Mouse (Mus musculus) heart, postnatal 25 days (tissue): ENCODE data around the gene Ttll1. TPM values are rescaled to one million over a fixed set of nuclear protein-coding genes. Genes with fewer than 3 reads are reported as not detected.

Source experiments
- DNase-seq: peaks from one replicate; pipeline ENCODE4 v3.0.0; 2022; ENCODE audit warnings: low spot score
- intact Hi-C: fragments of 180-260 bp; cut with DNase I; formaldehyde crosslinking; loops from one replicate; pipeline ENCODE4 v1.15.1; 2025
- microRNA-seq: library from miRNA; unstranded; fragments of <30 nt; microRNA quantifications from one replicate; pipeline ENCODE4 v1.2.0, GENCODE M21; 2022
- total RNA-seq, 2 experiments: library from RNA; stranded (reverse); gene quantifications; 2 replicates each; pipeline ENCODE4 v1.2.3; 2021

The Ttll1 gene
- total RNA-seq, 2 experiments from 2014 or later: 49.0 to 53.0 TPM

DNA sequence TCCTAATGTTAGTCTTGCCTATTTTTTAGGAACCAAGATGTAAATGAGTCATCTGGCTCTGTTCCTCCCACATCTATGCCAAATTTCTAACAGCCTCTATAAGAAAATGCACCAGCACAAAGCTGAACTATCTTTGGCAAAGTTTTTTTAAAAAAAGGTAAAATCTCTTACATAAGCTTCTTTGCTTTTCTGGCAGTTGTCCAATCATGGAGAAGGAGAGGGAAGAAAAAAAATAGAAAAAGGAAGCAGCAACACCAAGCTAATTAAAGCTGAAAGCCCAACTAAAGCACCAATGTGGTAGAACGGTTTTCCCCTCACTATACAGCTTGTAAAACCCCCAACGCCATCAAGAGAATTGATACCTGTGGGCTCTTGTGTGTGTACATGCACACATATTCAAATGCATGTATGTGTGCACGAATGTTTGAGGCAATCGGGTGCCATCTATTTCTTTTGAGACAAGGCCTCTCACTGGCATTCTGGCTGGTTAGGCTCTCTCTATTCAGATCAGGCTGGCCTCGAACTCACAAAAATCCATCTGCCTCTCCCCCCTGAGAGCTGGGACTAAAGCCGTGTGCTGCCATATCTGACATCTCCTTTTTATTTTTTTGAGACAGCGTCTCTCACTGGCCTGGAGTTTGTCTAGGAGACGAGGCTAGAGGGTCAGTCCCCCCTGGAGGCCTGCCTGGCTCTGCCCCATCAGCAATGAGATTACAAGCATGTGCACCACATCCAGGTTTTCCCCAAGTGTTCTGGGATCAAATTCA lies 75.2 kb downstream of the Ttll1 start:
- DNase-seq: no peak
- intact Hi-C loops: no loop called here

DNA sequence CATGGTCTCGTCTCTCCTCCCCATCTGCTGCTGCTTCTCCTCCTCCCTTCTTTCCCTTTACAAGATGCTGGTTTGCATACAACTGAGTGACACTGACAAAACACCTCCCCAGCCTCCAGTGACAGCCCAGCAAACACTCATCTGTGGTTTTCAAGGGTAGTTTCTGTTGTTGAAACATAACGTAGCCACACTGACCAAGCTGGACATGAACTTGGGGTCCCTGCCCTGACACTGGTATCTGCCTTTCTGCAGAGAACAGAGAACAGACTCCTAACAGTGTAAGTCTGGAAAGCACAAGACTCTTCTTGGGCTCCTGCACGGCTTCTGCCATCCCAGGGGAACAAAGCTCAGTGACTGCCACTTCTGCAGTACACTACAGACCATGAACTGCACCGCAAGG lies 76.0 kb downstream of the Ttll1 start:
- intact Hi-C loops: no loop called here
- DNase-seq: no peak

Small RNA genes lying within 50 kb of the gene (microRNA-seq; reads per million reads assigned to microRNA genes)
- gene Gm24575: not detected

Other genes with a start within 250 kb of the Ttll1 start
- gene Arfgap3, start 160.6 kb downstream of the Ttll1 start, total RNA-seq: 10 to 100 TPM in 1 of 2 experiments, 1 to 10 TPM in 1; 8.7 to 10.3 TPM
- gene Pacsin2, start 46.3 kb downstream of the Ttll1 start, total RNA-seq: 100 to 1,000 TPM; 179 to 215 TPM
- 10 to 100 TPM in 1 of 2 experiments, 1 to 10 TPM in 1; 9.3 to 11.8 TPM for gene Bik, start 16.0 kb upstream of the Ttll1 start, total RNA-seq
- gene Tspo, start 52.7 kb upstream of the Ttll1 start, total RNA-seq: 10 to 100 TPM; 61.7 to 65.1 TPM
- 10 to 100 TPM; 36.6 to 39.6 TPM for gene Mcat, start 52.9 kb upstream of the Ttll1 start, total RNA-seq
- gene Ttll12, start 84.3 kb upstream of the Ttll1 start, total RNA-seq: 1 to 10 TPM; 5.5 to 6.1 TPM
- 1 to 10 TPM; 1.1 to 1.2 TPM for gene Scube1, start 214.1 kb upstream of the Ttll1 start, total RNA-seq